Mouse (Mus musculus) spleen, adult 18-20 months (tissue): Measurements from ENCODE around the gene Sec62.
"Not testable (repeated sequence)": the region's sequence is repeated elsewhere in the genome, so short reads cannot be mapped to it uniquely, and the experiment has no call there.

Experiments
- DNase-seq, 2 experiments: peaks; one replicate each; pipeline ENCODE4 v3.0.0; 2022; ENCODE audit warnings: mixed read lengths in 2 of 2

The Sec62 gene

DNA sequence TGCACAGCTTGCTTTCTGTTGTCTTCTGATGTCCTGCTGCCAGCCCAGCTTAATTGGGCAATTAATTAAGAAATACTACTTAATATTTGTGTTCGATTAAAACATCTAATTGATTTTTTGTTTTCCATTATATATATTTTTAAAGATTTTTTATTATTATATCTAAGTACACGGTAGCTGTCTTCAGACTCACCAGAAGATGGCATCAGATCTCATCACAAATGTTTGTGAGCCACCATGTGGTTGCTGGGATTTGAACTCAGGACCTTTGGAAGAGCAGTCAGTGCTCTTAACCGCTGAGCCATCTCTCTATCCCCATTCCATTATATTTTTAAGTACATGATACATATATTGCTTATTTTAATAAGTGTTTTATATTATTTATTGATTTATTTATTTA lies 40.6 kb downstream of the Sec62 start:
- no peak for DNase-seq

DNA sequence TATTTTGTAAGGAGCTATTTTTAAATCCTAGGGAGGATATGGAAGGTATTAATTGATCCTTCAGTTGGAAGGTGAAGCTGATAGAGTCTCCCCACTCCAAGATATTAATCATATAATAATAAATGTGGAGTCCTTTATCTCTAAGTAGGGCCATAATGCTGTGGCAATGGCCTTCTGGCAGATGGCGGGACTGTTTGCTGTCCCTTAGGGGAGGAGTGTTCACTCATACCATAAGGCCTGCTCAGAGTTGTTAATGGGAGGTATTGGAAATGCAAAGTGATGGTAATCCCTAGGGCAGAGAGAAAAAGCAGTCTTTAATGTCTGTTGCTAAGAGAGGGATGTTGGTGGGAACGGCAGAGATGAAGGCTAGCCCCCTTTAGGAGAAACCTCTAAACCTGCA lies 53.1 kb downstream of the Sec62 start:
- DNase-seq: no peak

DNA sequence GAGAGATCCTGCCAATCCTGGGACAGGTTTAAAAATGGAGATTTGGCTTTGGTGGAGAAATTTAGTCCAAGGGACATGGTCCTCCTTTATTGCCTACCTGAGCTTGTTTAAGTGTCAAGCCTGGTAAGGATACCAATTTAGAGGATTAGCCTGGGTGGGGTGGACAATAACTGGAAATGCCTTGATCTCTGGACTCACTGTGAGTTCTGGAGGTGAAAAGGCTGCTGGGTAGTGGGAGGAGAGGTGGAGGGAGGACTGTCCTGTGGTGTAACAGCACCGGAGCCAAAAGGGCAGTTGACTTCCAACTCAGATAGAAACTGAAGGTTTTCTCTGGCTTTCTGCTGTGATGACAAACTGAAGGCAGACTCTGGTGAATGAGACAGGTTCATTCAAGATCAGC lies 54.7 kb downstream of the Sec62 start:
- DNase-seq: no peak

DNA sequence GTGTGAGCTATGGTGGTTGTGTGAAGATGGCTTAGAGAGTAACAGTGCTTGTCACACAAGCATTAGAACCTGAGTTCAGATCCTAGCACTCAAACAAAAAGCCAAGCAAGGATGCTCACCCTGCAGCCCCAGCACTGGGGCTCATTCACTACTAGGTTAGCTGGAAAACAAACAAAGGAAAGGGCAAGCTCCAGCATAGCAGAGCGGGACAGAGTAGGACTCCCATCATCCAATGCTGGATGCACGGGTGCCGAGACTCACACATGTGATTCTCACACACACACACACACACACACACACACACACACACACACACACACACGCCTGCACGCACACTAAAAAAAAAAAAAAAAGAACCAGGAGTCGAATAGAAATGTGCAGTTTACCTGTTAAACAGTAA lies 58.7 kb downstream of the Sec62 start:
- DNase-seq: no peak

DNA sequence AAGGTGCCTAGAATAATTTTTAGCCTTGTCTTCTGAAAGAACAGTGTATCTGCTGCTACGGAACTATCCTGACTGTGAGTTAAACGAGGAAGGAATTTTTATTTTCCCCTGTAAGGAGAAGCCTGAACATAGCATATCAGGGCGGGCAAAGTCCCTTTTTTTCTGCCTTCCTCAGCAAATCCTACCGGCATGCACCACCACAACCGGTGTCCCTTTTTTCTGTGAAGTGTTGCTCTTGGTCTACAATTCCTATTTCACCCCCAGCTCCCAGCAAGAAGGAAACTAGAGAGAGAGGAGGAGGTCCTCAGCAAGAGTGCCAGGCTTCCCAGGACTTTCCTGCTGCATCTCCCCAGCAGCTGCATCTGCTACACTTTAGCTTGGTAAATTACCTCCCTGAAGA lies 60.9 kb downstream of the Sec62 start:
- DNase-seq: no peak

DNA sequence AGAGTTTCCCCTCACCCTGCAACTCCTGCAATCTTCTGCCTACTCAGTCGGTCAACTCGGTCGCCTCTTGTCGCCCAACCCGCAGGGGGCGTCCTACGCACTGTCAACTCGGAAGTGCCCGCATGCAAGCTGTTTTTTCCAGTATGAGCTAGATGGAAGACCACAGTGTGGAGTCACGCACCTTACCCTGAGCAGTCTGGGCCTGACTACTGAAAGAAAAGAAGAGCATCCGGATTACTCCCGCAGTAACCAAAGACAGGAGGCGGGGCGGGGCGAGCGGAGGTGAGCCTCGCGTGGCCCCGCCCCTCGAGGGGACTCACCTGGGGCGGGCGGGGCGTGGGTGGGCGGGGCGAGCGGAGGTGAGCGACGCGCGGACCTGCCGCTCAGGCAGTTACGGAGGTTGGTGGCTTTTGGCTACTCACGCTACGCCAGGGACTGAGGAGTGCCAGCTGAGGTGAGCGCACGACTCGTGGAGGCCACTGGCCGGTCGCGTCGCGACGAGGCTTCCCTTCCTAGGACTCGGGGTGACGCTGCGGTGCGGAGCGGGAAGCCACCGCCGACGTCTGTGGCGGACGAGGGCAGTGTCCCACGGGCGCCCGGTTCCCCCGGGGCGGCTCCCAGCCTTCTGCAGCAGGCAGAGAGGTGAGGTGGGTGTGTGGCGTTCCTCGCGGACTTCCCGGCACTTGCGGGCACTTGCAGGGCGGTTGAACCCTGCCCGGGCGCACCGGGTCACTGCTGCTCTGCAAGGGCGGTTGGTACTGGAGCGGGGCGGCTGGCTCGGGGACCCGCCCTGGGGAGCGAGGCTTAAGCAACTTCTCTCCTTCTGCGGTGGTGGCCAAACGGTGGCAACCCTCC lies 63.2 kb downstream of the Sec62 start, which contains the start of gene Gpr160:
TSS of gene Gpr160 (plus strand) at position 347 of the 855 bp plus-strand sequence.
- peak; percentile 44 to 73 for DNase-seq

DNA sequence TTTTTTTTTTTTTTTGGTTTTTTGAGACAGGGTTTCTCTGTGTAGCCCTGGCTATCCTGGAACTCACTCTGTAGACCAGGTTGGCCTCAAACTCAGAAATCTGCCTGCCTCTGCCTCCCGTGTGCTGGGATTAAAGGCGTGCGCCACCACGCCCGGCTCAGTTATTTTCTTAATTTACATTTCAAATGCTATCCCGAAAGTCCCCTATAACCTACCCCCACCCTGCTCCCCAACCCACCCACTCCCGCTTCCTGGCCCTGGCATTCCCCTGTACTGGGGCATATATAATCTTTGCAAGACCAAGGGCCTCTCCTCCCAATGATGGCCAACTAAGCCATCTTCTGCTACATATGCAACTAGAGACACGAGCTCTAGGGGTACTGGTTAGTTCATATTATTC lies 66.9 kb downstream of the Sec62 start:
- not testable (repeated sequence) for DNase-seq

DNA sequence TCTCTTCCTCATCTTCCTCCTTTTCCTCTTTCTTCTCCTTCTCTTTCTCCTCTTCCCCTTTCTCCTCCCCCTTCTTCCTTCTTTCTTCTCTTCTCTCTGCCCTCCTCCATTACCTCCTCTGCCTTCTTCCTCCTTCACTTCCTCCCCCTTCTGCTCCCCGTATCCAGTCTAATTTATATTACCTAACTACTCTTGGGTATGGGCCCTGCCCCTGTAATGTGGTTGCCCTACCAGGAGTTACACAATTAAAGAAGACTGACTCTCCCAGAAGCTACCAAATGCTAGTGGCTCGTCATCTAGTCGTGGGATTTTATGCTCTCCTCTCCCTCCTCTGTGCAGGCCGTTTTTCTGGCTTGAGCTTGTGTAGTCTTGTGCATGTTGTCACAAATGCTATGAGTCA lies 68.0 kb downstream of the Sec62 start:
- no peak for DNase-seq

DNA sequence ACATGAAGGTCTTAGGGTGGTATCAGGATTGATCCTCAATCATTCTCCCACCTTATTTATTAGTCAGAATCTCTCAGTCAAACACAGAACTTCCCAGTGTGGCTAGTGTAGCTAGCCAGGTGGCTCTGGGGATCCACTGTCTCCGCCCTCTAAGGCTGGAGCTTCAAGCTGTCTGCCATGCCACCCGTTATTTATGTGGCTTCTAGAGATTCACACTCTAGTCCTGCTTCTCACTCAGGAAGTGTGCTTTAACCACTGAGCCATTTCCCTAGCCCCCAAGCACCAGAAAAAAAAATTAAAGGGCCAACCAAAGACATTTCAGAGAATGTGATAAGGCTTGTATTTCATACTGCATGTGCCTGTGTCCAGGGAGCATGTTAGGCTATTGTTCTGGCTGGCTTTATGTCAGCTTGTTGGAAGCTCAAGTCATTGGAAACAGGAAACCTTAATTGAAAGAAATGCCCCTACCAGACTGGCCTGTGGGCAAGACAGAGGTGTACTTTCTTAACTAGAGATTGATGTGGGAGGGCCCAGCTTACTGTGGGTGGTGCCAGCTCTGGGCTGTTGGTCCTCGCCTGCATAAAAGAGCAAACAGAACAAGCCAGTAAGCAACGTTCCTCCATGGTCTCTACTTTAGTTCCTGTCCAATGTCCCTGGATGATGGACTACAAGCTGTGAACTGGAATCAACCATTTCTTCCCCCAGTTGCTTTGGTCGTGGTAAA lies 71.2 kb downstream of the Sec62 start:
- no peak for DNase-seq

DNA sequence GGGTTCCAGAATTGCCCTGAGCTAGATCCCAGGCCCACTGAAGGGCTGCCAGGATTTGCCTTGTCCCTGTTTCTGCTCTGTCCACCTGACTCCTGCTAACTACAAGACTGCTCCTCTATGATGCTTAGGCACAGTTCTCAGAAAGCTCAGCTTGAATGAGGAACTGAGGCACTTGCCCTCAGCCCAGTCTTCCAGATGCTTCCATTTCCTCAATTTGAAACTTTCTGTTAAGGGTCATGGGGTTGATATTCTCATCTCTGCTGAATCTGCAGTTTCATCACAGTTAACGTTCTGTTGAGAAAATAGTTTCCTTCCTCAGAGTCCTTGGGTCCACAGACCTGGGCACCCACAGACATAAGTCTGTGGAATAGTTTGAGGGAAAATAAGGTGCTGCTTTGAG lies 72.0 kb downstream of the Sec62 start:
- DNase-seq: no peak

DNA sequence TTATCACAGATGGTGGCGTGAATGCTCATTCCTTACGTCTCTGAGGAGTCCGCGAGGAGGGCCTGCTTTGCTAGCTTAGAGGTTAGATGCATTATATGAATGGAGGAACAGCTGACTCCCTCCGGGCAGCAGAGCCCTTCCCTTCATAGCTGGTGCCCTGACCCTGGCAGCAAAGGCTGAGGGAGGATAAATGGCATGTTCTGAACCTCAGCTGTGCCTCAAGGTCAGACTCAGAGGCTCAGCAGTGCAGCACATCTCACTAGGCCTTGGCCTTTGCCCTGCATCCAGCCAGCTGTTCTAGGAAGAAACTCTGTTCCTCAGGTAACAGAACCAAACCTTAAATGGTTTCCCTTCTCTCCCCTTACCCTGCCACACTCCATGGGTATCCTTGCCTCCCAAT lies 75.5 kb downstream of the Sec62 start:
- no peak for DNase-seq

DNA sequence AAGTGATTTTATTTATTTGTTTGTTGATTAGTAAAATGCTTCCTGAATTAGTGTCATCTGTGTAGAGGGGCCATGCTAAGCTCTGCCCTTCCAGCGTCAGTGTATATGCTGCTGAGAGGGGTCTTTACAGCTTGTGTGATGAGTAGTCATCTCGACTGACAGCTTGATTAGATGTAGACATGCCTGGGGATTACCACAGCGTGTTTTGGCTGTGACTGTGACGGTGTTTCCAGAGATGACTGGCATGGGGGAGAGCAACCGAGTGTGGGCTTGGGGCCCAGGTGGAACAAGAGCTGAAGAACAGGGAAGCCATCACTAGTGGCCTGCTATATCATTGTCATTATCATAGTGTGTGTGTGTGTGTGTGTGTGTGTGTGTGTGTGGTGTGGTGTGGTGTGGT lies 76.0 kb downstream of the Sec62 start:
- DNase-seq: no peak

DNA sequence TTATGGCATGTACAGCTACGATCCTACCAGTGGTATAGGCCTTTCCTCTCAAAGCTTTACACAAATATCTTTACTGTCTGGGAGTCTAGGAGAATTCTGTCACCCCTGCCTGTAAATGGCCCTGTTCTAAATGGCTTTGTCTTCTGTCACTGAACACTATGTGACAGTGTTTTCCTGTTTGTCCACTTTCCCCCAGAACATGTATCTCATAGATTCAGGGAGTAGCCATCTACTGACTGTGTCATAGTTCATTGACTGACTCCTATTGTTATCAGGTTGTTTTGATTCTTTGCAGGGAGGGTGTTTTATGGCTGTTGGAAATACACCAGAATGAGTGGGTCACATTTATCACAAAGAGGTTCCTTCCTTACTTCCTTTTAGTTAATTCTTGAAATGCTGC lies 77.3 kb downstream of the Sec62 start:
- DNase-seq: no peak
